Mouse (Mus musculus) ES-E14 (cell line): ENCODE results near the gene Baiap3.

ENCODE experiments used
- CHD2 ChIP-seq: IDR thresholded peaks from 2 replicates; pipeline ENCODE4 v1.6.1; 2014; ENCODE audit warnings: mild to moderate bottlenecking, low read depth, low read length, inconsistent platforms
- HCFC1 ChIP-seq: IDR thresholded peaks from 2 replicates; pipeline ENCODE4 v1.6.1; 2012; ENCODE audit warnings: low read length, inconsistent platforms, borderline replicate concordance; ENCODE audit not compliant: insufficient read depth
- MAFK ChIP-seq: IDR thresholded peaks from 2 replicates; pipeline ENCODE4 v1.6.1; 2014; ENCODE audit warnings: mild to moderate bottlenecking, low read depth, low read length, inconsistent platforms; ENCODE audit not compliant: insufficient read depth
- ZNF384 ChIP-seq: IDR thresholded peaks from 2 replicates; pipeline ENCODE4 v1.6.1; 2012; ENCODE audit warnings: low read depth, low read length, inconsistent platforms

GRCm38 (mm10) chr17:25257804-25258261, 1.7 kb upstream of the Baiap3 start:
- TF ChIP-seq MAFK, result no peak
- TF ChIP-seq HCFC1, result no peak
- no peak for TF ChIP-seq CHD2
- TF ChIP-seq ZNF384, result no peak
